Mouse (Mus musculus): Measurements from ENCODE around the gene Spatc1l. TPM values are rescaled to one million over a fixed set of nuclear protein-coding genes. Genes with fewer than 3 reads are reported as not detected.

Spatc1l gene
- polyA plus RNA-seq, 1 experiment: not detected

DNA sequence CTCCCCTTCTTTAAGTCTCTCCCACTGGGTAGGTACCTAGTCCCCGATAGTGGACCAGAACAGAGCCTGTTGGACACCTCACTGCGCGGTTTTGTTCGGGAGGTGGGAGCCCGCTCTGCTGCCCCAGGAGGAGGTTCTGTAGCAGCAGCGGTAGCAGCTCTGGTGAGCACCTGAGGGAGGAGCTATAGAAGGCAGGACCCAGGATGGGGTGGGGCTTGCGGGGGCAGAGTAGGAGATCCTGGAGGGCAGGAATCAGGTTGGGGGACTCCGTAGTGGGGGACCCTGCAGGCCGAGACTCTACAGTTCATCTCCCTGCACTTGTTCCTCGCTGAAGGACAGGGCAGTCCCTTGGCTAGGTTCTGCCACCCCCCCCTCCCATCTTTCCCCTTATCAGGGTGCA lies 22.1 kb downstream of the Spatc1l start:
- TF ChIP-seq CTCF (IDR thresholded peaks at IDR 0.05; ENCODE audit: low read depth, low read length): no peak
- Histone ChIP-seq H3K4me1 (ENCODE audit: control insufficient read depth, insufficient read depth, low read length) (no peaks in the 10 kb centered on the region), H3K4me3 (ENCODE audit: insufficient read depth, low read length) (no peak overlapping the region)

DNA sequence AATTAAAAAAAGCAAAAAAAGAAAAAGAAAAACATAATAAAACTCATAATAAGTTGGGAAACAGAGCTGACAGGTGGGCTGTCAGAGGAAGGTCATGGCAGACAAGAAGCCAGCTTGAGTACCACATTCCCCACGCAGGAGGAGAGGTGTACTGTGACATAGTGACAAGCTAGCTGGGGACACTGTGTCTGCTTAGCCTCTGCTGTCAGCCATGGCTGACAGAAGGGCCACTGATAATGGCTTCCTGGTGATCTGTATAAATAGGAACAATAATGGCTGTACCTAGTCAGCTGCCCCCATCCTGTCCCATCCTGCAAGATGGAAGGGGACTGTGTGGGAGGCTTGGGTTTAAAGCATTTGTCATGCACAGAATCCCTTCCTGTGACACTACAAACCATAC lies 24.1 kb downstream of the Spatc1l start:
- Histone ChIP-seq H3K27ac (ENCODE audit: insufficient read depth, low read depth, low read length) (no peak overlapping the region), H3K4me3 (ENCODE audit: insufficient read depth, low read length) (no peak overlapping the region), H3K4me1 (ENCODE audit: control insufficient read depth, insufficient read depth, low read length) (no peaks in the 10 kb centered on the region)
- TF ChIP-seq CTCF (IDR thresholded peaks at IDR 0.05; ENCODE audit: low read depth, low read length) (no peak), POLR2A (IDR thresholded peaks at IDR 0.05; ENCODE audit: borderline replicate concordance, low read depth, low read length) (no peak)

More for the DNA sequence above, 22.1 kb downstream of the Spatc1l start:
- no peak overlapping the region for H3K27ac ChIP-seq (ENCODE audit: insufficient read depth, low read depth, low read length)

DNA sequence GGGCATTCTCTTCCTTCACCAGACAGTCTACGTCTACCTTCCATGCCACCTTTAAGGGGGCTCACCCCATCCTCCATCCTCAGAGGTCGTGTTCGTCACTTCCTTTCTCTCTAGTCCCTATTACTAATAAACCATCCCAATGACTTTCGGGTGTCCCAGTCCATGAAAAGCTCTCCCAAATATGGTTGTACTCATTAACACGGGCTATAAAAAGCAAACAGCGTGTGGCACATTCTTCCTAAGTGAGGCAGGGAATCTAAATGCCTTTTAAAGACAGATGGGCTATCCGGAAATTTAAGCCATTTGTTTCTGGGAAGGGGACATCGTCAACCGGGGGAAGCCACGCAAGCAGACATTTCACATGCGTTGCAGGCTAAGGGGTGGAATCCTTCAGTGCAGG lies 28.1 kb downstream of the Spatc1l start:
- H3K4me1 ChIP-seq (ENCODE audit: control insufficient read depth, insufficient read depth, low read length): no peaks in the 10 kb centered on the region
- TF ChIP-seq CTCF (IDR thresholded peaks at IDR 0.05; ENCODE audit: low read depth, low read length): no peak
- no peak for TF ChIP-seq POLR2A (IDR thresholded peaks at IDR 0.05; ENCODE audit: borderline replicate concordance, low read depth, low read length)
- no peak overlapping the region for H3K27ac ChIP-seq (ENCODE audit: insufficient read depth, low read depth, low read length)
- no peak overlapping the region for H3K4me3 ChIP-seq (ENCODE audit: insufficient read depth, low read length)

DNA sequence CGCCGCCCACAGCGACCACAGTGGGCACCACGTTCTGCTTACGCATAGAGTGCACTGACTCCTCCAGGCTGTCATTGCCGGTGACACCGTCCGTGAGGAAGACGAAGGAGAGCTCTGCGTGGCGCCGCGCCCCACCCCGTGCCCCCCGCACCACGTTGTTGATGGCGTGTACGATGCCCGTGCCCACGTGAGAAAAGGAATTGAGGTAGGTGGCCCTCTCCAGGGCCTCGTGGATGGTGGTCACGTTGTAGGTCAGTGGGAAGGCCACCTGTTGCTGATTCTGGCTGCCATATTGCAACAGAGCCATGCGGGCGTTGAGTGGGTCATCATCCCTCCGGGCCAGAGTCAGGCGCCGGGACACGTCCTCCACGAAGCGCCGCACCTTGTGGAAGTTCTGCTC lies 34.3 kb downstream of the Spatc1l start:
- Histone ChIP-seq H3K27ac (ENCODE audit: insufficient read depth, low read depth, low read length) (no peak overlapping the region), H3K4me3 (ENCODE audit: insufficient read depth, low read length) (no peak overlapping the region), H3K4me1 (ENCODE audit: control insufficient read depth, insufficient read depth, low read length) (no peaks in the 10 kb centered on the region)
- no peak for TF ChIP-seq POLR2A (IDR thresholded peaks at IDR 0.05; ENCODE audit: borderline replicate concordance, low read depth, low read length)
- TF ChIP-seq CTCF (IDR thresholded peaks at IDR 0.05; ENCODE audit: low read depth, low read length): no peak

DNA sequence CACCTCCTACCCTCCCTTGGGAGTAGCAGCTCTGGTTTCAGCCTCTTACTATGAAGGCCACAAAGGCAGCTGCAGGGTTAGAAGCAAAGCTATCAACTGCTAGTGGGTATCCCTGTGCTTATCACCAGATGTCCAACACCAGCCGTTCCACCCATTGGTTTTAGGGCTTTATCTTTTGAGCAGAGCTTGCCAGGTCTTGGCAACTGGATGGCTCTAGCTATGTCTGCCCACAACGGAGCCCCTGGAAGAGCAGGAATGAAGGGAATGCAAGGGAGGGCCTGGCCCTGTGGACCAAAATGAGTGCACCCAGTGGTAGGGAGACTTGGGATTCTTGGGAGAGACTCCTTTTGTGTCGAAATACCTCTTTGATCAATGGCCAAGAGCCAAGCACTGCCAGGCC lies 40.6 kb downstream of the Spatc1l start:
- Histone ChIP-seq H3K4me3 (ENCODE audit: insufficient read depth, low read length) (no peak overlapping the region), H3K27ac (ENCODE audit: insufficient read depth, low read depth, low read length) (no peak overlapping the region), H3K4me1 (ENCODE audit: control insufficient read depth, insufficient read depth, low read length) (no peaks in the 10 kb centered on the region)
- TF ChIP-seq POLR2A (IDR thresholded peaks at IDR 0.05; ENCODE audit: borderline replicate concordance, low read depth, low read length) (no peak), CTCF (IDR thresholded peaks at IDR 0.05; ENCODE audit: low read depth, low read length) (no peak)

DNA sequence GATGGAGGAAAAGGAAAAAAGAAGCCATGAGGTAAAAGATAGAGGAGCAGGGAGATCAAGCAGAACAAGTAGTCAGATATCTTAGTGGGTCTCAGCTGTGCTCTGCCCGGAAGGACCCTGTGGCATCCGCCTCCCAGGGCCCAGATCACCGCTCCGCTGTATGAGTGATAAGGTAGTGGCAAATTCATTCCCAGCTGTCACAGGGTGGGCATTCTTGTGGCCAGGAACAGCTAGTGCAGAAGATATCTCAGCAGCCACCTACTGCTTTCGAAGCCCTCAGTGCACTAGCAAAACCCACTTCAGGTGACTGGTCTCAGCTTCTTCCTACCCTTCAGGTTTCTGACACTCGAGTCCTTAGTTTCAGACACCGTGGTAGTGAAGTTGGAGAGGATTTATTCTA lies 50.4 kb downstream of the Spatc1l start:
- Histone ChIP-seq H3K27ac (ENCODE audit: insufficient read depth, low read depth, low read length) (no peak overlapping the region), H3K4me1 (ENCODE audit: control insufficient read depth, insufficient read depth, low read length) (no peaks in the 10 kb centered on the region), H3K4me3 (ENCODE audit: insufficient read depth, low read length) (no peak overlapping the region)
- TF ChIP-seq CTCF (IDR thresholded peaks at IDR 0.05; ENCODE audit: low read depth, low read length) (no peak), POLR2A (IDR thresholded peaks at IDR 0.05; ENCODE audit: borderline replicate concordance, low read depth, low read length) (no peak)

Other genes starting within 250 kb of the Spatc1l start
- 10.8 and 12.1 TPM in 2 replicates for gene Dip2a, start 217.0 kb upstream of the Spatc1l start, polyA plus RNA-seq (2012; ENCODE audit: insufficient read depth, insufficient read length, missing spikeins)
- 8.3 and 9.2 TPM in 2 replicates for gene AC141477.1, start 121.8 kb upstream of the Spatc1l start, polyA plus RNA-seq (2012; ENCODE audit: insufficient read depth, insufficient read length, missing spikeins)
- 24.8 and 27.3 TPM in 2 replicates for gene Pcnt, start 119.5 kb upstream of the Spatc1l start, polyA plus RNA-seq (2012; ENCODE audit: insufficient read depth, insufficient read length, missing spikeins)
- gene 2610028H24Rik, start 113.2 kb upstream of the Spatc1l start, polyA plus RNA-seq (2012; ENCODE audit: insufficient read depth, insufficient read length, missing spikeins): not detected in 2 replicates
- gene Mcm3ap, start 93.3 kb upstream of the Spatc1l start, polyA plus RNA-seq (2012; ENCODE audit: insufficient read depth, insufficient read length, missing spikeins): 37.8 and 59.7 TPM in 2 replicates
- 2.0 and 2.7 TPM in 2 replicates for gene Ybey, start 93.2 kb upstream of the Spatc1l start, polyA plus RNA-seq (2012; ENCODE audit: insufficient read depth, insufficient read length, missing spikeins)
- 10.9 and 11.0 TPM in 2 replicates for gene Lss, start 30.7 kb upstream of the Spatc1l start, polyA plus RNA-seq (2012; ENCODE audit: insufficient read depth, insufficient read length, missing spikeins)
- gene Ftcd, start 13.4 kb downstream of the Spatc1l start, polyA plus RNA-seq (2012; ENCODE audit: insufficient read depth, insufficient read length, missing spikeins): not detected in 2 replicates
- 2.2 and 3.1 TPM in 2 replicates for gene Col6a2, start 61.4 kb downstream of the Spatc1l start, polyA plus RNA-seq (2012; ENCODE audit: insufficient read depth, insufficient read length, missing spikeins)
- 3.2 and 3.8 TPM in 2 replicates for gene Col6a1, start 163.9 kb downstream of the Spatc1l start, polyA plus RNA-seq (2012; ENCODE audit: insufficient read depth, insufficient read length, missing spikeins)